Mouse (Mus musculus) monocyte, adult 59 days (primary cell): ENCODE results near the gene Hnrnpa0. TPM values are rescaled to one million over a fixed set of nuclear protein-coding genes. Genes with fewer than 3 reads are reported as not detected.

ENCODE experiments used
- total RNA-seq, 2 experiments: library from RNA; stranded (reverse); gene quantifications; one replicate each; pipeline ENCODE4 v1.2.4; 2023

The Hnrnpa0 gene
- 100 to 1,000 TPM in 1 of 2 experiments, 10 to 100 TPM in 1; 87.2 to 105 TPM for total RNA-seq

DNA sequence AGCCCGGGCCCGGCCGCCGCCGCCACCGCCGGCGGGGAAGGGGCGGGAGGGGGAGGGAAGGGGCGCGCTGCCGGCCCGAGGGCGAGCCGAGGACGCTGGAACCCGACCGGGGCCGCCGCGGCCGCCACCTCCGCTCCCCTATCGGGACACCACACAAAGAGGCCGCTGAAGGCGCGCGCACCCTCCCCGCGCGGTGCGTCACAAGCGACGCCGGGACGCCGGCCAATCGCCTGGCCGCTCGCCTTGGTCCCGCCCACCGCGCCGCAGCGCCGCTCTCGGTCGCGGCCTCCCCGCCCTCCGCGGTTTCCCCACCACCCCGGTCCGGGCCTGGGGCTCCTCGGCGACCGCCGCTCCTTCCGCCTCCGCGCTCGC is at the start of gene Hnrnpa0:
Gene Hnrnpa0 (minus strand): TSS at position 161 of the 372 bp plus-strand sequence.

DNA sequence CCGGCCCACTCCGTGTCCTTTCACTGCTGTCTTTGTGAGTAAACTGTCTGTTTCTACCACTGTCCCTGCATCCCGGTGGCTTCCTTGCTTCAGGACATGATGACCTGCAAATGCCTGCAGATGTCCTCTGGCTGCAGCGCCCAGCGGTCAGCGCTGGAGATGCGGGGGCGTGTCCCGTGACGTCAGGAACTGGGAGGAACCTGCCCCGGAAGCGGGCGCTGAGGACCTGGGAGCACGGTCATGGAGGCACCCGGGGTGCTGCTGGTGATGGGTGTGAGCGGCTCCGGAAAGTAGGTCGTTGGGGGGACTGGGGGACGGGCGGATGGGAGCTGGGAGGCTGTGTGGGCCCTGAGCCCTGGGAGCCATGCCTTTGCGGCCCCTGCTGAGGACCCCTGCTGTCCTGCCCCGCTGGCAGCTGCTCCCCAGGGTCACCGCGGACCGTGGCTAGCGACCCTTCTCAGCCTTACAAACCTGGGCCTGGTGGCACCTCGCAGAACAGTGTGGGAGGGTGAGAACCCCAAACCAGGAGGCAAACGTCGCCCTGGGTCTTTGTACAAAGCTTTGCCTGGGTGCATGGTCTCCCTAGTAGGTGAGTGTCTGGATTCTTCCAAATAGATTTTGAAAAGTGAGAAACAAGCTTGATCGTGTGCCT is 29.2 kb upstream of the Hnrnpa0 start, which contains the start of gene Idnk:
Gene Idnk (plus strand): TSS at position 203 of the 652 bp plus-strand sequence.

DNA sequence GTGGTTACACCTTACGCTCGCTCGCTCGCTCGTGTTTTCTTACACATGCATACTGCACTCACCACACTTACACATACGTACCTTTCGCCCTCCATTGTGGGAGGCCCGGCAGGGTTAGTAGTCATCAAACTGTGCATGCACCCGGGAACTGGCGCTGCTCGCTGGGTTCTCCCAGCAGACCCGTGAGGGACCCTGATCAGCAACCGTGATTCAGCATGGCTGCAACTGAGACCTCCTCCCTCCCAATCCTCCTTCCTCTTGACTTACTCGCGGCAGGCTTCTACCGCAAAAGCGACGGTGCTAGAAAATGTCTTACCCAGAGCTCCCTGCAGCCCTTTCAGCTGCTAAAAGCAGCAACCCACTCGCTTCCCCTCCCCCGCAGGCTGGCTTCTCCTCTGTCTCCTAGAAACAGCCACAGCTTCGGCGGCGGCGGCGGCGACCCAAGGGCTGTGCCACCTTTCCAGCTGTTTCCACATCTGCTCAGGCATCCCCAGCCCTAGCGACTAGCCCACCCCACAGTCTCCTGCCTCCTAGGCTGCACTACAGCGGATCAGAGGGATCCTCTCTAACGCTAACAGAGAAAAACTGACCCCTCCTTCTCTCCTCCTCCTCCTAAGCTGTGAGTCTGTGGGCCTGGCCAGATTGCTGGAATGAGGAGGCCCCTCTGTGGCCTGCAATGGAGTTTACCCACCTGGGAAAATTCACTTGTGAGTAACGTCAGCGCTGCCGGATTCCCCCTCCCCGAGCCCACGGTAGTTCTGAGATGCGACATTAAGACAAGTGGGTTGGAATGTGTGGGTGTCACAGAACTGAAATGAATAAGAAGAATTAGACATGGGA is 15.1 kb downstream of the Hnrnpa0 start, which contains the start of gene Klhl3:
Gene Klhl3 (minus strand): TSS at position 532 of the 840 bp plus-strand sequence.

Other genes with a start within 250 kb of the Hnrnpa0 start
- gene Spock1, start 220.2 kb downstream of the Hnrnpa0 start, total RNA-seq = under 1 TPM in 1 of 2 experiments, not detected in 1; 0.18 TPM
- under 1 TPM; 0.08 to 0.24 TPM for gene Klhl3, start 15.0 kb downstream of the Hnrnpa0 start, total RNA-seq
- 10 to 100 TPM; 60.6 to 63.2 TPM for gene Idnk, start 29.1 kb upstream of the Hnrnpa0 start, total RNA-seq
- gene Ubqln1, start 87.1 kb upstream of the Hnrnpa0 start, total RNA-seq = 10 to 100 TPM; 62.1 to 64.8 TPM
- 1 to 10 TPM; 4.7 to 7.0 TPM for gene Gkap1, start 147.1 kb upstream of the Hnrnpa0 start, total RNA-seq
- under 1 TPM in 1 of 2 experiments, not detected in 1; 0.18 TPM for gene Kif27, start 230.6 kb upstream of the Hnrnpa0 start, total RNA-seq